Mouse (Mus musculus): Measurements from ENCODE around the gene Adamtsl1. TPM values are rescaled to one million over a fixed set of nuclear protein-coding genes. Genes with fewer than 3 reads are reported as not detected.

Gene Adamtsl1
- polyA plus RNA-seq, 1 experiment from 2014 or later, result 14.2 TPM

DNA sequence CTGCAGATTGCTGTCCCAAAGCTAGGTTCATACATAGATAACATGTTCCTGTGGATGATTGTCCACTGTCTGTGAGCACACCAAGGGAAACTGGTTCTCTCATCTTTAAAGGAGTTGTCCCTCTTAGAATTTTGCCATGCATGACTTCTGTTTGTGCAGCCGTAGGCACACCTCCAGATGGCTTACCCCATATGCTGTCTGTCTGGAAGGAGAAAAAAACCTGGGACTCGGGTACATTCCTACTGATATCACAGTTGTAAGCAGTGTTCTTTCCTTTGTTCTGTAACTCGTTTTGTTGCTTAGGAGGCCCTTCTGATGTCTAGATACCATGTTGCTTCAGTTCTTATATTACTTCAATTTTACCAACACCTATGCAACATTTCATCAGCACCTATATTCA is 563.9 kb downstream of the Adamtsl1 start:
- Histone ChIP-seq H3K9ac (no peak overlapping the region), H3K4me1 (ENCODE audit: insufficient read depth) (no peaks in the 10 kb centered on the region), H3K27ac (ENCODE audit: low read depth) (no peak overlapping the region), H3K4me2 (no peak overlapping the region), H3K27me3 (ENCODE audit: insufficient read depth, low read length) (no peaks in the 10 kb centered on the region), H3K36me3 (ENCODE audit: insufficient read depth) (no peaks in the 10 kb centered on the region), H3K9me3 (ENCODE audit: low read depth, low read length) (no peaks in the 10 kb centered on the region), H3K4me3 (ENCODE audit: low read depth, low read length) (no peak overlapping the region)
- no peak for ATAC-seq (ENCODE audit: insufficient read depth)
- DNase-seq, result no peak
- WGBS, result 60% methylated on average over 3 of the region's 3 CpGs
- TF ChIP-seq CTCF (IDR thresholded peaks at IDR 0.05; ENCODE audit: low read depth), result no peak

DNA sequence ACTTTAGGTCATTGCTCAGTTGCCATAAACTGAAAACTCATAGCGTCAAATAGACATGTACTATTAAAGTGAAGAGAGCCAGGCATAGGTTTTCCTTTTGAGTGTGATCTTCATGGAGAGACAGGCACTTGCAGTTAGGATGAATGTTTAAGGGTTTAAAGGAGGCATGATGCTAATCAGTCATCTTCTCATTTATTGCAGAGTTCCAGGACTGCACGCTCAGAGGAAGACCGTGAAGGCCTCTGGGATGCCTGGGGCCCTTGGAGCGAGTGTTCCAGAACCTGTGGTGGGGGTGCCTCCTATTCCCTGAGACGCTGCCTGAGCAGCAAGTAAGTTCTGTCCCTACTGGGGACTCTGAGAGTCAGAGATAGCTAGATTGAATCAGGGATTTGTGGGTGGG is 573.5 kb downstream of the Adamtsl1 start:
- no peak for ATAC-seq (ENCODE audit: insufficient read depth)
- no peak overlapping the region for H3K4me2 ChIP-seq
- no peaks in the 10 kb centered on the region for H3K4me1 ChIP-seq (ENCODE audit: insufficient read depth)
- H3K36me3 ChIP-seq (ENCODE audit: insufficient read depth), result no peaks in the 10 kb centered on the region
- no peak for TF ChIP-seq CTCF (IDR thresholded peaks at IDR 0.05; ENCODE audit: low read depth)
- no peak for DNase-seq
- H3K27ac ChIP-seq (ENCODE audit: low read depth), result no peak overlapping the region
- 84% methylated on average over 5 of the region's 5 CpGs for whole genome bisulfite sequencing
- no peak overlapping the region for H3K9ac ChIP-seq
- no peak overlapping the region for H3K4me3 ChIP-seq (ENCODE audit: low read depth, low read length)
- no peaks in the 10 kb centered on the region for H3K27me3 ChIP-seq (ENCODE audit: insufficient read depth, low read length)
- no peaks in the 10 kb centered on the region for H3K9me3 ChIP-seq (ENCODE audit: low read depth, low read length)

GRCm38 (mm10) chr4:86103207-86103606 is 589.2 kb downstream of the Adamtsl1 start:
- Histone ChIP-seq H3K4me3 (ENCODE audit: low read depth, low read length) (no peak overlapping the region), H3K4me1 (ENCODE audit: insufficient read depth) (no peaks in the 10 kb centered on the region), H3K9me3 (ENCODE audit: low read depth, low read length) (no peaks in the 10 kb centered on the region), H3K27me3 (ENCODE audit: insufficient read depth, low read length) (no peaks in the 10 kb centered on the region), H3K27ac (ENCODE audit: low read depth) (no peak overlapping the region), H3K9ac (no peak overlapping the region), H3K36me3 (ENCODE audit: insufficient read depth) (no peaks in the 10 kb centered on the region), H3K4me2 (no peak overlapping the region)
- 59% methylated on average over 1 of the region's 1 CpGs for WGBS
- DNase-seq (no peak), ATAC-seq (ENCODE audit: insufficient read depth) (no peak)
- no peak for TF ChIP-seq CTCF (IDR thresholded peaks at IDR 0.05; ENCODE audit: low read depth)

DNA sequence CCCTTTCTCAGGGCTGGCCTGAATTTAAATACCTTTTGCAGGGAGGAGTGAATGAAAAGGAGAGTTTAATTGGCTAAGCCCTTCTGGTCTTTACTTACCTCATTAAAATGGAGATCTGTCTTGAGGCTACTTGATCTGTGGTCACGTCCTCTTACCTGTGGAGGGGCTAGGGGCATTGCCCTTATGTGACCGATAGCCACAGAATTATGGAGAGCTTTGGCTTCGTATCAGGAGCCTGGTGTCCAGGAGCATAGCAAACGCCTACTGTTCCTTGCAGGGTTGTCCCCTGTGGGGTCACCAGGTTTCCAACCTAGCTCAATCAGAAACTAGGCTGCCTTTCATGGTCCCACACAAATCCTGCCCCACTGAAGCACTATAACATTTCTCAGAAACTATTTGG is 594.4 kb downstream of the Adamtsl1 start:
- no peaks in the 10 kb centered on the region for H3K27me3 ChIP-seq (ENCODE audit: insufficient read depth, low read length)
- 83% methylated on average over 4 of the region's 4 CpGs for WGBS
- H3K9me3 ChIP-seq (ENCODE audit: low read depth, low read length), result no peaks in the 10 kb centered on the region
- DNase-seq, result no peak
- H3K36me3 ChIP-seq (ENCODE audit: insufficient read depth), result no peaks in the 10 kb centered on the region
- no peak for ATAC-seq (ENCODE audit: insufficient read depth)
- no peak overlapping the region for H3K9ac ChIP-seq
- H3K4me1 ChIP-seq (ENCODE audit: insufficient read depth), result no peaks in the 10 kb centered on the region
- no peak overlapping the region for H3K27ac ChIP-seq (ENCODE audit: low read depth)
- H3K4me2 ChIP-seq, result no peak overlapping the region
- H3K4me3 ChIP-seq (ENCODE audit: low read depth, low read length), result no peak overlapping the region
- no peak for TF ChIP-seq CTCF (IDR thresholded peaks at IDR 0.05; ENCODE audit: low read depth)

DNA sequence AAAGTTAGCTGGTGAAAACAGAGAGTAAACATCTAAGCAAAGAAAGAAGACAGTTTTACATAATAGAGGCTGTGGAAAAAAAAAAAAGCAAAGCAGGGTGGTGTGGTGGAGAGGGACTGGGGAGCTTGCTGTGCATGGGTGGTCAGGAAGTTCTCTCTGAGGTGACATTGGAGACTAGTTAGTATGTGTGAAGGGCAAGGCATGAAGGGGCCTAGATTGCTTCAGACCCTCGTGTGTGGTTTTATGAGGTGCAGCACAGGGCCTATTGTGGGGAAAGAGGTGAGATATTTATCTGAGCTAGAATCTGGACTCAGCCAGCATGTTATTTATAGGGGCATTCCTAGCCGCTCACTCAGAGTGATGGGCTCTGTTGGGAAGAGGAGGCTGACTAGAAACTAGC is 605.1 kb downstream of the Adamtsl1 start:
- Histone ChIP-seq H3K4me1 (ENCODE audit: insufficient read depth) (no peaks in the 10 kb centered on the region), H3K9ac (no peak overlapping the region), H3K4me2 (no peak overlapping the region), H3K4me3 (ENCODE audit: low read depth, low read length) (no peak overlapping the region), H3K9me3 (ENCODE audit: low read depth, low read length) (no peaks in the 10 kb centered on the region), H3K27me3 (ENCODE audit: insufficient read depth, low read length) (no peaks in the 10 kb centered on the region), H3K36me3 (ENCODE audit: insufficient read depth) (no peaks in the 10 kb centered on the region), H3K27ac (ENCODE audit: low read depth) (no peak overlapping the region)
- TF ChIP-seq CTCF (IDR thresholded peaks at IDR 0.05; ENCODE audit: low read depth), result no peak
- ATAC-seq (ENCODE audit: insufficient read depth), result no peak
- no peak for DNase-seq
- WGBS, result 43% methylated on average over 2 of the region's 2 CpGs

DNA sequence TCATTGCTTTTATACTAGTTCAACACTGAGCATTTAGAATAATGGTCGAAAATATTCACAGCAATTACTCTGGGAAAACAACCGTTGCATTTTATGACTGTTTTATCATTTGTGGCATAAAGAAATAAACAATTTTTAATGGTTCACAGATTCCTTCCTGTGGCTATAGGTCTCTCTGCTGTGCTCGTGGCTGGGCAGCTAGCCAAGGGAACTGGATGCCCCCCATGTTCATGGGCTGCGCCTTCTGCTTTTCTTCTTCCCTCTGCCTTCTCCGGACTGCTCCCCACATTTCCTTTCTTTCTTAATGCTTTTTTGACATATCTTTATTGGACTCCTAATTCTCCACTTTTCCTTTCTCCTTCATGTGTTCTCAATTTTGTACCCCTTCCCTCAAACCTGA is 608.5 kb downstream of the Adamtsl1 start:
- WGBS, result 25% methylated on average over 5 of the region's 5 CpGs
- DNase-seq (peak; percentile 76), ATAC-seq (ENCODE audit: insufficient read depth) (peak; percentile 56; the same call in 1 of the 2 replicates)
- H3K36me3 ChIP-seq (ENCODE audit: insufficient read depth), result no peaks in the 10 kb centered on the region
- no peak overlapping the region for H3K9ac ChIP-seq
- H3K4me3 ChIP-seq (ENCODE audit: low read depth, low read length), result no peak overlapping the region
- H3K27me3 ChIP-seq (ENCODE audit: insufficient read depth, low read length), result no peaks in the 10 kb centered on the region
- H3K4me1 ChIP-seq (ENCODE audit: insufficient read depth), result no peaks in the 10 kb centered on the region; the same call in 1 of the 2 replicates
- no peak for TF ChIP-seq CTCF (IDR thresholded peaks at IDR 0.05; ENCODE audit: low read depth)
- no peak overlapping the region for H3K27ac ChIP-seq (ENCODE audit: low read depth)
- no peak overlapping the region for H3K4me2 ChIP-seq
- H3K9me3 ChIP-seq (ENCODE audit: low read depth, low read length), result no peaks in the 10 kb centered on the region

DNA sequence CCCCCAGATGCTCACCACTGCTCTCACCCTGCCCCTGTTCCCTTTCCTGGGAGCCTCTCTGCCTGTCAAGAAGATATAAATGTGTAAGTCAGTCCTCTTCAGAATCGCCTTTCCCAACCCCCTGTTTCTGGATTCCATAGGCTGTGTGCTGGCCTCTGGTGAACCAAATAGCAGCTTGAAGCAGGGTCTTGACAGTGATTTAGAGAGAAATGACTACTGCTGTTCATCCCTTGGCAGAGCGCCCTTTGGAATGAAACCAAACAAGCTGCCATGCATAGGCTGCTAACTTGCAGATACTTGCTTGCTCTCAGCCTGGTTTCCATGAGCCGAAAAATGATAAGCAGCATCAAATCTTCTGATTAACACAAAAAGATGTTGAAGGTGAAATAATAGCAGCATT is 610.4 kb downstream of the Adamtsl1 start:
- Histone ChIP-seq H3K9ac (no peak overlapping the region), H3K27ac (ENCODE audit: low read depth) (no peak overlapping the region), H3K36me3 (ENCODE audit: insufficient read depth) (no peaks in the 10 kb centered on the region), H3K4me3 (ENCODE audit: low read depth, low read length) (no peak overlapping the region), H3K4me1 (ENCODE audit: insufficient read depth) (no peaks in the 10 kb centered on the region; the same call in 1 of the 2 replicates), H3K9me3 (ENCODE audit: low read depth, low read length) (no peaks in the 10 kb centered on the region), H3K27me3 (ENCODE audit: insufficient read depth, low read length) (no peaks in the 10 kb centered on the region), H3K4me2 (no peak overlapping the region)
- 19% methylated on average over 3 of the region's 3 CpGs for WGBS
- no peak for TF ChIP-seq CTCF (IDR thresholded peaks at IDR 0.05; ENCODE audit: low read depth)
- peak; percentile 85; the same call in 1 of the 2 replicates for ATAC-seq (ENCODE audit: insufficient read depth)
- DNase-seq, result peak; percentile 94

- no peak overlapping the region for H3K9ac ChIP-seq
- no peak for TF ChIP-seq CTCF (IDR thresholded peaks at IDR 0.05; ENCODE audit: low read depth)
- ATAC-seq (ENCODE audit: insufficient read depth), result no peak
- no peaks in the 10 kb centered on the region for H3K9me3 ChIP-seq (ENCODE audit: low read depth, low read length)
- no peaks in the 10 kb centered on the region; the same call in 1 of the 2 replicates for H3K4me1 ChIP-seq (ENCODE audit: insufficient read depth)
- H3K4me2 ChIP-seq, result no peak overlapping the region
- 43% methylated on average over 2 of the region's 2 CpGs for WGBS
- H3K27ac ChIP-seq (ENCODE audit: low read depth), result no peak overlapping the region
- no peaks in the 10 kb centered on the region for H3K27me3 ChIP-seq (ENCODE audit: insufficient read depth, low read length)
- H3K36me3 ChIP-seq (ENCODE audit: insufficient read depth), result no peaks in the 10 kb centered on the region
- peak; percentile 20 for DNase-seq
- H3K4me3 ChIP-seq (ENCODE audit: low read depth, low read length), result no peak overlapping the region
Measured at GRCm38 (mm10) chr4:86126636-86127035, 612.7 kb downstream of the Adamtsl1 start.
